Mouse (Mus musculus): ENCODE measurements around the gene Pdxk. TPM values are rescaled to one million over a fixed set of nuclear protein-coding genes. Genes with fewer than 3 reads are reported as not detected.

The Pdxk gene
- polyA plus RNA-seq, 1 experiment from 2014 or later = 22.6 TPM

- no peaks in the 10 kb centered on the region for H3K9me3 ChIP-seq (ENCODE audit: control insufficient read depth, low read length)
- H3K9ac ChIP-seq (replicated peaks; ENCODE audit: low read length) = no peak overlapping the region
- H3K27ac ChIP-seq (replicated peaks; ENCODE audit: low read depth, low read length) = no peak overlapping the region
- H3K36me3 ChIP-seq (ENCODE audit: control insufficient read depth, insufficient read depth, low read length) = no peaks in the 10 kb centered on the region
- no peak overlapping the region for H3K4me3 ChIP-seq (replicated peaks; ENCODE audit: low read depth, low read length)
- no peak overlapping the region for H3K4me2 ChIP-seq (ENCODE audit: low read length)
- WGBS = 66% methylated on average over 20 of the region's 20 CpGs
- no peaks in the 10 kb centered on the region for H3K4me1 ChIP-seq (ENCODE audit: control insufficient read depth, insufficient read depth, low read length)
- no peak for DNase-seq
- no peak for ATAC-seq (ENCODE audit: low FRiP score, low TSS enrichment)
- peaks cover 11% of the 10 kb centered on the region for H3K27me3 ChIP-seq (ENCODE audit: control insufficient read depth, insufficient read depth, low read length)
Measured at GRCm38 (mm10) chr10:78388216-78388980, 76.4 kb downstream of the Pdxk start.

Small RNA genes lying within 50 kb of the gene (microRNA-seq; reads per million reads assigned to microRNA genes)
- gene Mir6410 = not detected
- gene Mir6907 = 2.8 reads per million, percentile 19 among the genes with 10 or more reads in this experiment
- gene Mir6908 = not detected

Other genes starting within 250 kb of the Pdxk start
- gene Trappc10, start 220.3 kb downstream of the Pdxk start, polyA plus RNA-seq (2014; fragmentation: Nextera tagmentation; extraction: Ambion mirVana) = 33.4 and 37.2 TPM in 2 replicates
- gene Agpat3, start 112.5 kb downstream of the Pdxk start, polyA plus RNA-seq (2014; fragmentation: Nextera tagmentation; extraction: Ambion mirVana) = 61.4 and 68.0 TPM in 2 replicates
- 305 and 353 TPM in 2 replicates for gene Rrp1, start 51.9 kb downstream of the Pdxk start, polyA plus RNA-seq (2014; fragmentation: Nextera tagmentation; extraction: Ambion mirVana)
- gene Cstb, start 39.3 kb downstream of the Pdxk start, polyA plus RNA-seq (2014; fragmentation: Nextera tagmentation; extraction: Ambion mirVana) = 100 and 102 TPM in 2 replicates
- not detected in 2 replicates for gene Olfr1358, start 52.5 kb upstream of the Pdxk start, polyA plus RNA-seq (2014; fragmentation: Nextera tagmentation; extraction: Ambion mirVana)
- gene Ilvbl, start 109.4 kb upstream of the Pdxk start, polyA plus RNA-seq (2014; fragmentation: Nextera tagmentation; extraction: Ambion mirVana) = 46.4 and 48.5 TPM in 2 replicates
- gene Syde1, start 127.0 kb upstream of the Pdxk start, polyA plus RNA-seq (2014; fragmentation: Nextera tagmentation; extraction: Ambion mirVana) = 2.3 and 4.3 TPM in 2 replicates
- not detected in 2 replicates for gene Olfr1357, start 153.1 kb upstream of the Pdxk start, polyA plus RNA-seq (2014; fragmentation: Nextera tagmentation; extraction: Ambion mirVana)